Mouse (Mus musculus): Measurements from ENCODE around the gene Naglu. TPM values are rescaled to one million over a fixed set of nuclear protein-coding genes. Genes with fewer than 3 reads are reported as not detected.
A peak's percentile ranks its signal among the peaks of the same experiment; 100 is the strongest.
"Not testable (repeated sequence)": the region's sequence is repeated elsewhere in the genome, so short reads cannot be mapped to it uniquely, and the experiment has no call there.

Gene Naglu
- total and polyA plus RNA-seq, 2 experiments from 2014 or later: 12.6 to 14.9 TPM

DNA sequence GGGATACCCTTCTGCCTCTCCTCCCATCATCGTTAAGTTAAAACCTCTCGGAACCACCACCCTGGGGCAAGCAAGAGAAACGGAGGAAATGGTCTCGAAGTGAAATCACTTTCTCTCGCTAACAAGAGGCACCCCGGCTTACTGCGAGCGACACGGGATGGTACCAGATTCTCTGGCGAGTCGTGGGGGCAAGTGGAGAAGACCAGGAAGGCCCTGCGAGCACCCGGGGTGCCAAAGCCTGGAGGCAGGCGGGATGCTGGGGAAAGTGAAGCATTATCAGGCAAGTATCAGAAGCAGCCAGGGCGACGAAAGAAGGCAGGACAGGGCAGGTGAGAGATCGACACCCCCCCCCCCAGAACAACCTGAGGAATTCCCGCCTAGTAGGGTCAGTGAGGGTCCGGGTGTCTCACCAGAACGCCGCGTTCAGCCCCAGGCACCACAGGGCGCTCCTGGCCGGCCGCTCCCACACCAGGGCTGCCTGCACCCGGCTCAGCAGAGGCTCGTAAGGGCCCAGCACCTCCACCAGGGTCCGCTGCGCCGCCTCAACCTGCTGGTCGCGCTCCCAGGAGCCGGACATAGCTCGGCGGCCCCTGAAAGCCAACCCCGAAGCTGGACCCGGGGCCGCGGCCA is 49.4 kb downstream of the Naglu start:
- peaks cover 12% of the 10 kb centered on the region; the same call in 1 of the 2 replicates for H3K36me3 ChIP-seq (ENCODE audit: insufficient read depth)
- peak overlapping the region; percentile 94 for H3K27ac ChIP-seq (ENCODE audit: low read depth, low read length)
- WGBS: under 1% methylated on average over 39 of the region's 39 CpGs
- no peaks in the 10 kb centered on the region for H3K27me3 ChIP-seq (ENCODE audit: insufficient read depth, low read length)
- H3K4me3 ChIP-seq (ENCODE audit: low read depth, low read length): peak overlapping the region; percentile 75
- TF ChIP-seq CTCF (IDR thresholded peaks at IDR 0.05; ENCODE audit: low read depth): peak; percentile 47
- peak overlapping the region; percentile 94 for H3K9ac ChIP-seq
- ATAC-seq (peak; percentile 66), DNase-seq (no peak)
- peaks cover 17% of the 10 kb centered on the region for H3K4me1 ChIP-seq (ENCODE audit: insufficient read depth)
- H3K4me2 ChIP-seq (ENCODE audit: low read depth): peak overlapping the region; percentile 87
- no peaks in the 10 kb centered on the region for H3K9me3 ChIP-seq (ENCODE audit: low read length)

DNA sequence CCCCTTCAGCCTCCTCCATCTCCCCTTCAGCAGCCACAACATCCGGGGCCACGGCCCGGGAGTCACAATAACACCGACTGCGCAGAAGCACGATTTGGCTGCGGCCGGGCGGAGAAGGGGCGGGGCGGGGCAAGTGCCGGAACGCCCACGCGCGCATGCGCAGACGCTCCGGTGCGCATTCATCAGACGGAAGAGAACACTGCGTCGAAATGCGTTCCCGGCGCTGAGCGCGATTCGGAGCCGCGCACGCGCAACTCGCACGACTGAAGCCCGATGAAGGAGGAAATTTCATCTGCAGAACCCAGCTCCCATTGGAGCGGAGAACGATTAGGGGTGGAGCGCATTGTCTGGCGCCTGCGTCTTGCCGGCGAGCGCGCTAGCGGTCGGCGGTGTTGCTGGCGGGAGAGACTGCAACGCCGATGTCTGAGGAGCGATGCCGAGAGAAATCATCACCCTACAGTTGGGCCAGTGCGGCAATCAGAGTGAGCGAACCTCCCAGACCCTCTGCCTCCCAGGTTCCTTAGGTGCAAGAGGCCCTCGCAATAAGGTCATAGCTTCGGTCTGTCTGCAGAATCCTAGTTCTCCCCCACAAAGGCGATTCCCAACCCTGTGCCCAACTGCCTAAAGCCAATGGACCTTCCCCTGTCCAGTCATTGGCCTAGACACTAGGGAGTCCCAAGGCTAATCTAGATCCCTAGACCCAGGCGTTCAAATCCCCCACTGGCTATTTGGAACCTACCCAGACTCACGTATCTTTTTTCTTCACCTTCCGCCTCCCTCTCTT is 50.1 kb downstream of the Naglu start, which contains the start of the genes Retreg3 and Tubg1:
TSS of gene Retreg3 (minus strand) at position 133 of the 784 bp plus-strand sequence.
TSS of gene Tubg1 (plus strand) at position 178 of the 784 bp plus-strand sequence.
- ATAC-seq: peak; percentile 98
- DNase-seq: peak; percentile 100
- Histone ChIP-seq H3K27ac (ENCODE audit: low read depth, low read length) (peak within 1 kb of the TSS; percentile 94), H3K36me3 (ENCODE audit: insufficient read depth) (peaks cover 15% of the 10 kb centered on the region; the same call in 1 of the 2 replicates), H3K9me3 (ENCODE audit: low read length) (no peaks in the 10 kb centered on the region), H3K27me3 (ENCODE audit: insufficient read depth, low read length) (no peaks in the 10 kb centered on the region), H3K4me1 (ENCODE audit: insufficient read depth) (peaks cover 17% of the 10 kb centered on the region), H3K9ac (peak within 1 kb of the TSS; percentile 94), H3K4me3 (ENCODE audit: low read depth, low read length) (peak within 1 kb of the TSS; percentile 75), H3K4me2 (ENCODE audit: low read depth) (peak within 1 kb of the TSS; percentile 88)
- peak; percentile 6; the same call in 1 of the 2 replicates for TF ChIP-seq CTCF (IDR thresholded peaks at IDR 0.05; ENCODE audit: low read depth)
- WGBS: 4% methylated on average over 61 of the region's 61 CpGs

DNA sequence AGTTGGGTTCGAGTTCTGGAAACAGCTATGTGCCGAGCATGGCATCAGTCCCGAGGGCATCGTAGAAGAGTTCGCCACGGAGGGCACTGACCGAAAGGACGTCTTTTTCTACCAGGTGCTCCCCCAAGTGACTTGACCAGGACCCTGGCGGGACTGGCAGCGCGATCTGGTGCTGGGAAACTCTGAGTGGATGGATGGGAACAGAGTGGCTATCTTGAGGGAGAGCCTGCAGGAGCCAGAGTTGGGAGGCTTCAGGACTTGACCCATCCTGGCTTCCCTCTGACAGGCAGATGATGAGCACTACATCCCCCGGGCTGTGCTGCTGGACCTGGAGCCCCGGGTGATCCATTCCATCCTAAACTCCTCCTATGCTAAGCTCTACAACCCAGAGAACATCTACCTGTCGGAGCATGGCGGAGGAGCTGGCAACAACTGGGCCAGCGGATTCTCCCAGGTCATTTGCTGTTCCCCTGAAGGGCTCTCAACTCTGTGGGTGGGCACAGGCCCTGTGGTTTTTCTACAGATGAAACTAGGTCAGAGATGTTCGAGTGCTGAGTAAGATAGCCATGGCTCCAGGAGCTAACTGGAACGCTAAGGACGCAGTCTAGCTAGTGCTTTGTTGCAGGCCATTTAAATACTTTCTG is 50.9 kb downstream of the Naglu start:
- Histone ChIP-seq H3K36me3 (ENCODE audit: insufficient read depth) (peaks cover 22% of the 10 kb centered on the region), H3K27ac (ENCODE audit: low read depth, low read length) (peak overlapping the region; percentile 81; the same call in 1 of the 2 replicates), H3K9ac (peak overlapping the region; percentile 74), H3K4me2 (ENCODE audit: low read depth) (peak overlapping the region; percentile 88), H3K27me3 (ENCODE audit: insufficient read depth, low read length) (no peaks in the 10 kb centered on the region), H3K9me3 (ENCODE audit: low read length) (no peaks in the 10 kb centered on the region), H3K4me1 (ENCODE audit: insufficient read depth) (peaks cover 17% of the 10 kb centered on the region), H3K4me3 (ENCODE audit: low read depth, low read length) (peak overlapping the region; percentile 75)
- WGBS: 21% methylated on average over 19 of the region's 19 CpGs
- no peak for TF ChIP-seq CTCF (IDR thresholded peaks at IDR 0.05; ENCODE audit: low read depth)
- no peak for ATAC-seq
- DNase-seq: no peak

DNA sequence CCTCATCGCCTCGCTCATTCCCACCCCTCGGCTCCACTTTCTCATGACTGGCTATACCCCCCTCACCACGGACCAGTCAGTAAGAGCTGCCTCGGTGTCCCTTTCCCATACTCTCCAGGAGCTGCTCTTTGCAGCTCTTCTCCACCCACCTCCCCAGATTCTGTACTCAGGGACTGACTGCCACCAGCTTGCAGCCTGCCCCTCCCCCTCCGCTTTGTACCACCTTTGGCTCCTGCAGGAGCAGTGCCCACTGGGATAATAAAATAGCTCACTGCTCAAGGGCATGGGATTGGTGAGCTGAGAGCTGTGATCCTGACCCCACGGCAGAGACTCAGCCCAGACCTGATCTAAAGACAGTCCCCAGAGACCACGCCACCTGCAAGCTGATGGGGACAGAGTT is 54.7 kb downstream of the Naglu start:
- not testable (repeated sequence) for H3K27ac ChIP-seq (ENCODE audit: low read depth, low read length); H3K4me1 ChIP-seq (ENCODE audit: insufficient read depth); H3K4me2 ChIP-seq (ENCODE audit: low read depth); H3K9me3 ChIP-seq (ENCODE audit: low read length); H3K27me3 ChIP-seq (ENCODE audit: insufficient read depth, low read length); ATAC-seq; H3K4me3 ChIP-seq (ENCODE audit: low read depth, low read length); H3K9ac ChIP-seq; DNase-seq
- peaks cover 32% of the 10 kb centered on the region for H3K36me3 ChIP-seq (ENCODE audit: insufficient read depth)
- WGBS: 97% methylated on average over 8 of the region's 8 CpGs

DNA sequence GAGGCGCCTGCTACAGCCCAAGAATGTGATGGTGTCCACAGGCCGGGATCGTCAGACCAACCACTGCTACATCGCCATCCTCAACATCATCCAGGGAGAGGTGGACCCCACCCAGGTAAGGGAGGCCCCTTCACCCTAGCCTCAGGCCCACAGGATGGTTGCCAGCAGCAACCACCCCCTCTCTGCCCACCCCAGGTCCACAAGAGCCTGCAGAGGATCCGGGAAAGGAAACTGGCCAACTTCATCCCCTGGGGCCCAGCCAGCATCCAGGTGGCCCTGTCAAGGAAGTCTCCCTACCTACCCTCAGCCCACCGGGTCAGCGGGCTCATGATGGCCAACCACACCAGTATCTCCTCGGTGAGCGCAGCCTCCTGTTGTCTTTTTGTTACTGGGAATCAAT is 55.2 kb downstream of the Naglu start:
- H3K27ac ChIP-seq (ENCODE audit: low read depth, low read length); H3K9ac ChIP-seq; H3K4me2 ChIP-seq (ENCODE audit: low read depth); H3K4me3 ChIP-seq (ENCODE audit: low read depth, low read length); H3K9me3 ChIP-seq (ENCODE audit: low read length); DNase-seq; ATAC-seq; H3K27me3 ChIP-seq (ENCODE audit: insufficient read depth, low read length); H3K4me1 ChIP-seq (ENCODE audit: insufficient read depth): not testable (repeated sequence)
- WGBS: 97% methylated on average over 7 of the region's 9 CpGs
- H3K36me3 ChIP-seq (ENCODE audit: insufficient read depth): peaks cover 32% of the 10 kb centered on the region

DNA sequence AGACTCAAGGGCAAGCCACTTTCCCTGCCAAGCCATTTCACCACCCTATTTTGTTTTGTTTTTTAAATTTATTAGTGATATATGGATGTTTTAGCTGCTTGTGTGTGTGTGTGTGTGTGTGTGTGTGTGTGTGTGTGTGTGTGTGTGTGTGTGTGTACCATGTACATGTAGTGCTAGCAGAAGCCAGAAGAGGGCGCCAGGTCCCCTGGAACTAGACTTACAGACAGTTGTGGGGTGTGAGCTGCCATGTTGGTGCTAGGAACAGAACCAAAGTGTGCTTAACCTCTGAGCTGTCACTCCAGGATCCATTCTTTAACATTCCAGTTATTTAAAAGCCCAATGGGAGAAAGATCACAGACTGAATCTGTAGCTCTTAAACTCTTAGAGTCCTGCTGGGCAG is 57.3 kb downstream of the Naglu start:
- TF ChIP-seq CTCF (IDR thresholded peaks at IDR 0.05; ENCODE audit: low read depth): peak; percentile 33
- peaks cover 32% of the 10 kb centered on the region for H3K36me3 ChIP-seq (ENCODE audit: insufficient read depth)
- 78% methylated on average over 1 of the region's 1 CpGs for WGBS
- no peaks in the 10 kb centered on the region for H3K27me3 ChIP-seq (ENCODE audit: insufficient read depth, low read length)
- H3K4me1 ChIP-seq (ENCODE audit: insufficient read depth): no peaks in the 10 kb centered on the region
- DNase-seq (no peak), ATAC-seq (no peak)
- no peak overlapping the region for H3K4me3 ChIP-seq (ENCODE audit: low read depth, low read length)
- no peak overlapping the region for H3K27ac ChIP-seq (ENCODE audit: low read depth, low read length)
- no peak overlapping the region for H3K4me2 ChIP-seq (ENCODE audit: low read depth)
- H3K9ac ChIP-seq: no peak overlapping the region
- no peaks in the 10 kb centered on the region for H3K9me3 ChIP-seq (ENCODE audit: low read length)

Small RNA genes lying within 50 kb of the gene (microRNA-seq; reads per million reads assigned to microRNA genes)
- gene Mir6928: 3.7 to 5.8 reads per million in 2 experiments

Other genes with a start within 250 kb of the Naglu start
- 17.8 and 22.6 TPM in 2 replicates for gene Stat5b, start 219.3 kb upstream of the Naglu start, total RNA-seq (2014; rRNA removed)
- 4.9 and 8.8 TPM in 2 replicates for gene Stat5b, start 219.3 kb upstream of the Naglu start, polyA plus RNA-seq (2015; fragmentation: Nextera tagmentation; extraction: Ambion mirVana)
- gene Stat5a, start 210.7 kb upstream of the Naglu start, total RNA-seq (2014; rRNA removed): 2.0 and 2.6 TPM in 2 replicates
- 1.1 and 1.6 TPM in 2 replicates for gene Stat5a, start 210.7 kb upstream of the Naglu start, polyA plus RNA-seq (2015; fragmentation: Nextera tagmentation; extraction: Ambion mirVana)
- gene Stat3, start 130.5 kb upstream of the Naglu start, total RNA-seq (2014; rRNA removed): 29.4 and 42.5 TPM in 2 replicates
- 20.5 and 31.2 TPM in 2 replicates for gene Stat3, start 130.5 kb upstream of the Naglu start, polyA plus RNA-seq (2015; fragmentation: Nextera tagmentation; extraction: Ambion mirVana)
- 14.8 and 22.7 TPM in 2 replicates for gene Cavin1, start 99.1 kb upstream of the Naglu start, total RNA-seq (2014; rRNA removed)
- 36.7 and 38.3 TPM in 2 replicates for gene Cavin1, start 99.1 kb upstream of the Naglu start, polyA plus RNA-seq (2015; fragmentation: Nextera tagmentation; extraction: Ambion mirVana)
- 132 and 179 TPM in 2 replicates for gene Atp6v0a1, start 60.6 kb upstream of the Naglu start, total RNA-seq (2014; rRNA removed)
- 121 and 162 TPM in 2 replicates for gene Atp6v0a1, start 60.6 kb upstream of the Naglu start, polyA plus RNA-seq (2015; fragmentation: Nextera tagmentation; extraction: Ambion mirVana)
- gene Hsd17b1, start 8.4 kb downstream of the Naglu start, total RNA-seq (2014; rRNA removed): 0.23 and 0.71 TPM in 2 replicates
- gene Hsd17b1, start 8.4 kb downstream of the Naglu start, polyA plus RNA-seq (2015; fragmentation: Nextera tagmentation; extraction: Ambion mirVana): not detected in 2 replicates
- gene Coasy, start 12.6 kb downstream of the Naglu start, total RNA-seq (2014; rRNA removed): 39.3 and 40.7 TPM in 2 replicates
- 39.8 and 40.2 TPM in 2 replicates for gene Coasy, start 12.6 kb downstream of the Naglu start, polyA plus RNA-seq (2015; fragmentation: Nextera tagmentation; extraction: Ambion mirVana)
- gene Mlx, start 17.3 kb downstream of the Naglu start, total RNA-seq (2014; rRNA removed): 68.0 and 76.5 TPM in 2 replicates
- 78.0 and 82.4 TPM in 2 replicates for gene Mlx, start 17.3 kb downstream of the Naglu start, polyA plus RNA-seq (2015; fragmentation: Nextera tagmentation; extraction: Ambion mirVana)
- gene Psmc3ip, start 25.4 kb downstream of the Naglu start, total RNA-seq (2014; rRNA removed): 9.5 and 13.8 TPM in 2 replicates
- 19.2 and 25.7 TPM in 2 replicates for gene Psmc3ip, start 25.4 kb downstream of the Naglu start, polyA plus RNA-seq (2015; fragmentation: Nextera tagmentation; extraction: Ambion mirVana)
- gene Retreg3, start 49.9 kb downstream of the Naglu start, total RNA-seq (2014; rRNA removed): 53.3 and 59.0 TPM in 2 replicates
- 21.0 and 23.2 TPM in 2 replicates for gene Retreg3, start 49.9 kb downstream of the Naglu start, polyA plus RNA-seq (2015; fragmentation: Nextera tagmentation; extraction: Ambion mirVana)
- 35.6 and 43.1 TPM in 2 replicates for gene Tubg1, start 49.9 kb downstream of the Naglu start, total RNA-seq (2014; rRNA removed)
- gene Tubg1, start 49.9 kb downstream of the Naglu start, polyA plus RNA-seq (2015; fragmentation: Nextera tagmentation; extraction: Ambion mirVana): 64.8 and 66.6 TPM in 2 replicates
- gene Tubg2, start 85.9 kb downstream of the Naglu start, total RNA-seq (2014; rRNA removed): 23.2 and 28.6 TPM in 2 replicates
- gene Tubg2, start 85.9 kb downstream of the Naglu start, polyA plus RNA-seq (2015; fragmentation: Nextera tagmentation; extraction: Ambion mirVana): 59.9 and 69.7 TPM in 2 replicates
- gene Cntnap1, start 100.5 kb downstream of the Naglu start, total RNA-seq (2014; rRNA removed): 3.0 and 3.5 TPM in 2 replicates
- gene Cntnap1, start 100.5 kb downstream of the Naglu start, polyA plus RNA-seq (2015; fragmentation: Nextera tagmentation; extraction: Ambion mirVana): 0.35 and 1.1 TPM in 2 replicates
- 9.2 and 10.2 TPM in 2 replicates for gene Plekhh3, start 101.3 kb downstream of the Naglu start, total RNA-seq (2014; rRNA removed)
- gene Plekhh3, start 101.3 kb downstream of the Naglu start, polyA plus RNA-seq (2015; fragmentation: Nextera tagmentation; extraction: Ambion mirVana): 4.9 and 5.3 TPM in 2 replicates
- gene Ccr10, start 105.4 kb downstream of the Naglu start, total RNA-seq (2014; rRNA removed): 0.23 and 0.52 TPM in 2 replicates
- gene Ccr10, start 105.4 kb downstream of the Naglu start, polyA plus RNA-seq (2015; fragmentation: Nextera tagmentation; extraction: Ambion mirVana): 0.15 and 0.24 TPM in 2 replicates
- gene Ezh1, start 156.5 kb downstream of the Naglu start, total RNA-seq (2014; rRNA removed): 25.6 and 27.7 TPM in 2 replicates
- 18.8 and 22.5 TPM in 2 replicates for gene Ezh1, start 156.5 kb downstream of the Naglu start, polyA plus RNA-seq (2015; fragmentation: Nextera tagmentation; extraction: Ambion mirVana)
- 42.9 and 46.0 TPM in 2 replicates for gene Ramp2, start 176.0 kb downstream of the Naglu start, total RNA-seq (2014; rRNA removed)
- gene Ramp2, start 176.0 kb downstream of the Naglu start, polyA plus RNA-seq (2015; fragmentation: Nextera tagmentation; extraction: Ambion mirVana): 93.4 and 102 TPM in 2 replicates
- 71.7 and 75.8 TPM in 2 replicates for gene Vps25, start 183.7 kb downstream of the Naglu start, total RNA-seq (2014; rRNA removed)
- gene Vps25, start 183.7 kb downstream of the Naglu start, polyA plus RNA-seq (2015; fragmentation: Nextera tagmentation; extraction: Ambion mirVana): 135 and 138 TPM in 2 replicates
- 3.2 and 5.4 TPM in 2 replicates for gene Wnk4, start 190.6 kb downstream of the Naglu start, total RNA-seq (2014; rRNA removed)
- 7.8 and 9.1 TPM in 2 replicates for gene Wnk4, start 190.6 kb downstream of the Naglu start, polyA plus RNA-seq (2015; fragmentation: Nextera tagmentation; extraction: Ambion mirVana)
- 0.10 and 0.15 TPM in 2 replicates for gene Cntd1, start 209.0 kb downstream of the Naglu start, total RNA-seq (2014; rRNA removed)
- 0.36 and 0.61 TPM in 2 replicates for gene Cntd1, start 209.0 kb downstream of the Naglu start, polyA plus RNA-seq (2015; fragmentation: Nextera tagmentation; extraction: Ambion mirVana)
- 110 and 140 TPM in 2 replicates for gene Coa3, start 209.1 kb downstream of the Naglu start, total RNA-seq (2014; rRNA removed)
- gene Coa3, start 209.1 kb downstream of the Naglu start, polyA plus RNA-seq (2015; fragmentation: Nextera tagmentation; extraction: Ambion mirVana): 208 and 233 TPM in 2 replicates
- 107 and 177 TPM in 2 replicates for gene Becn1, start 232.3 kb downstream of the Naglu start, total RNA-seq (2014; rRNA removed)
- 133 and 145 TPM in 2 replicates for gene Becn1, start 232.3 kb downstream of the Naglu start, polyA plus RNA-seq (2015; fragmentation: Nextera tagmentation; extraction: Ambion mirVana)
- 70.7 and 80.9 TPM in 2 replicates for gene Psme3, start 246.2 kb downstream of the Naglu start, total RNA-seq (2014; rRNA removed)
- 78.2 and 88.0 TPM in 2 replicates for gene Psme3, start 246.2 kb downstream of the Naglu start, polyA plus RNA-seq (2015; fragmentation: Nextera tagmentation; extraction: Ambion mirVana)